Mouse (Mus musculus) heart, postnatal 10 days (tissue): ENCODE measurements around the gene Kcnq1. TPM values are rescaled to one million over a fixed set of nuclear protein-coding genes. Genes with fewer than 3 reads are reported as not detected.

ENCODE experiments used
- DNase-seq, 2 experiments: peaks; one replicate each; pipeline ENCODE4 v3.0.0; 2021
- intact Hi-C: fragments of 180-260 bp; cut with DNase I; formaldehyde crosslinking; loops from one replicate; pipeline ENCODE4 v1.15.1; 2025
- total RNA-seq, 2 experiments: library from RNA; stranded (reverse); gene quantifications; 2 replicates each; pipeline ENCODE4 v1.2.3; 2021

Kcnq1 gene
- total RNA-seq, 2 experiments from 2014 or later = 40.9 to 42.0 TPM

GRCm38 (mm10) chr7:143123876-143124669 is 17.9 kb downstream of the Kcnq1 start:
- intact Hi-C loops = no loop called here
- peak; percentile 90 to 93 for DNase-seq

GRCm38 (mm10) chr7:143124902-143125301 is 18.7 kb downstream of the Kcnq1 start:
- peak; percentile 53 to 66 for DNase-seq
- intact Hi-C loops = no loop called here

GRCm38 (mm10) chr7:143132815-143133214 is 26.7 kb downstream of the Kcnq1 start:
- no peak for DNase-seq
- intact Hi-C loops = no loop called here

GRCm38 (mm10) chr7:143136125-143136524 is 30.0 kb downstream of the Kcnq1 start:
- intact Hi-C loops = loop anchor here (5.0 kb wide), 1 partner anchor 129 kb away; the partner anchor contains the start of gene Tspan32
- DNase-seq = no peak

- DNase-seq = peak in 1 of 2 experiments; percentile 53
- intact Hi-C loops = loop anchor here (5.0 kb wide), 1 partner anchor 129 kb away; the partner anchor contains the start of gene Tspan32
These were observed 30.4 kb downstream of the Kcnq1 start for GRCm38 (mm10) chr7:143136561-143136960.

GRCm38 (mm10) chr7:143138789-143139188 is 32.6 kb downstream of the Kcnq1 start:
- peak; percentile 80 to 87 for DNase-seq

GRCm38 (mm10) chr7:143139932-143140331 is 33.8 kb downstream of the Kcnq1 start:
- peak; percentile 75 to 86 for DNase-seq
- intact Hi-C loops = loop anchor here (2.0 to 5.0 kb wide), 2 partner anchors 31 to 133 kb away; partner anchors contain the start of gene Tspan32

More at GRCm38 (mm10) chr7:143138789-143139188, 32.6 kb downstream of the Kcnq1 start:
- intact Hi-C loops = loop anchor here (1.0 to 5.0 kb wide), 3 partner anchors 30 to 131 kb away; partner anchors contain the start of genes Trpm5 and Tspan32

GRCm38 (mm10) chr7:143142680-143143079 is 36.5 kb downstream of the Kcnq1 start:
- no peak for DNase-seq
- intact Hi-C loops = no loop called here

GRCm38 (mm10) chr7:143147015-143147414 is 40.9 kb downstream of the Kcnq1 start:
- no peak for DNase-seq
- intact Hi-C loops = no loop called here

GRCm38 (mm10) chr7:143151171-143151570 is 45.0 kb downstream of the Kcnq1 start:
- peak; percentile 62 to 77 for DNase-seq
- intact Hi-C loops = loop anchor here (10.0 kb wide), 1 partner anchor 604 kb away; the partner anchor contains the start of gene Osbpl5

GRCm38 (mm10) chr7:143152350-143152749 is 46.2 kb downstream of the Kcnq1 start:
- peak; percentile 57 to 64 for DNase-seq

GRCm38 (mm10) chr7:143153915-143154373 is 47.8 kb downstream of the Kcnq1 start:
- DNase-seq = peak; percentile 89 to 94
- intact Hi-C loops = loop anchor here (1.0 to 10.0 kb wide), 2 partner anchors 310 to 601 kb away; partner anchors contain the start of gene Osbpl5

More at GRCm38 (mm10) chr7:143152350-143152749, 46.2 kb downstream of the Kcnq1 start:
- intact Hi-C loops = loop anchor here (1.0 to 10.0 kb wide), 2 partner anchors 58 to 602 kb away; partner anchors contain the start of genes Osbpl5 and Trpm5

GRCm38 (mm10) chr7:143154458-143154871 is 48.3 kb downstream of the Kcnq1 start:
- DNase-seq = peak; percentile 67 to 68
- intact Hi-C loops = loop anchor here (1.0 to 10.0 kb wide), 2 partner anchors 310 to 600 kb away; partner anchors contain the start of gene Osbpl5

- intact Hi-C loops = loop anchor here (10.0 kb wide), 1 partner anchor 600 kb away; the partner anchor contains the start of gene Osbpl5
- DNase-seq = no peak
These were observed 49.1 kb downstream of the Kcnq1 start for GRCm38 (mm10) chr7:143155257-143155656.

GRCm38 (mm10) chr7:143158690-143159425 is 52.7 kb downstream of the Kcnq1 start:
- DNase-seq = no peak
- intact Hi-C loops = loop anchor here (10.0 kb wide), 1 partner anchor 596 kb away; the partner anchor contains the start of gene Osbpl5

GRCm38 (mm10) chr7:143159446-143159845 is 53.3 kb downstream of the Kcnq1 start:
- intact Hi-C loops = loop anchor here (10.0 kb wide), 1 partner anchor 595 kb away; the partner anchor contains the start of gene Osbpl5
- DNase-seq = no peak

GRCm38 (mm10) chr7:143160057-143160456 is 53.9 kb downstream of the Kcnq1 start:
- intact Hi-C loops = no loop called here
- DNase-seq = no peak

GRCm38 (mm10) chr7:143162051-143162450 is 55.9 kb downstream of the Kcnq1 start:
- intact Hi-C loops = no loop called here
- no peak for DNase-seq

- no peak for DNase-seq
- intact Hi-C loops = no loop called here
These were observed 57.9 kb downstream of the Kcnq1 start for GRCm38 (mm10) chr7:143164074-143164473.

- intact Hi-C loops = no loop called here
These were observed 59.6 kb downstream of the Kcnq1 start for GRCm38 (mm10) chr7:143165687-143166265.

More at GRCm38 (mm10) chr7:143165687-143166265, 59.6 kb downstream of the Kcnq1 start:
- DNase-seq = no peak
